Mouse (Mus musculus) layer of hippocampus, adult 9-11 months (tissue): ENCODE results near the gene Baat.
"Not testable (repeated sequence)": the region's sequence is repeated elsewhere in the genome, so short reads cannot be mapped to it uniquely, and the experiment has no call there.

Experiments used
- DNase-seq: peaks from one replicate; pipeline ENCODE4 v3.0.0; 2022

The Baat gene

DNA sequence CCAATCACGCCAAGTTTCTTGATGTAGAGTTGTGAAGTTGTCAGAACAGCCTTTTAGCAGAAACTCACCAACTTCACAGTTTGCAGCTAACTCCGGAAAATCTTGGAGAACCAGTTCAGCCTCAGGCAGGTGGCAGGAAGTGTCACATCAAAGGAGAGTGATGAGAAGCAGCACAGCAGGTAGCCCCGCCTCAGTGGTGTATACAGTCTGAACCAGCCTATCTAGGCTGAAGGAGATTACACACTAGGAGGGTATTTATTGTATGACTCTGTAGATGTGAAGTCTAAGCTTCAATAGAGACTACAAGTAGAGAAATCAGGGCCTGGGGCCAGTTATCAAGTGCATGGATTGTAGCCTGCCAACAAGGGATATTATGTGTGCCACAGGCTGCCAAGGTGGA, 25.5 kb downstream of the Baat start:
- DNase-seq = no peak

GRCm38 (mm10) chr4:49480104-49480760, 26.1 kb downstream of the Baat start:
- no peak for DNase-seq

DNA sequence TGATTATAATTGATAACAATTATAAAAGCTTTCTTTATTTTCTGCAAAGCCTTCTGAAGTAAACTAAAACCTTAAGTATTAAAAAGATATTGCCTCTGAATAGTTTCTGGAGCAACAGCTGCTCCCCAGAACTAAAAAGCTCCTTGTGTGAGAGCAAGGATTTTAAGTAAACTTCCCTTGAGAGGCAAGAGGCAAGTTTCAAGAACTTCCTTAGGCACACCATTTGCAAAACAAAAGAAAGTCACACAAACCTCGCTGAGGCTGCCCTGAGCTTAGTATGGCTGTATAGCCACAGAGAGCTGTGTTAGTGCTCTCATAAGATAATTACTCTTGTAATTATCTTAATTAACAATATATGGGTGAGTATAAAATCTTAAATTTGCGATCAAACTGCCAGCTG, 27.3 kb downstream of the Baat start:
- not testable (repeated sequence) for DNase-seq

- DNase-seq = no peak
Observed at GRCm38 (mm10) chr4:49478118-49478877, 28.1 kb downstream of the Baat start.

- no peak for DNase-seq
Observed at GRCm38 (mm10) chr4:49474583-49474982, 31.8 kb downstream of the Baat start.

GRCm38 (mm10) chr4:49473435-49474100, 32.8 kb downstream of the Baat start, which contains the start of gene Acnat1:
Gene Acnat1 (minus strand): TSS chr4:49473912.
- DNase-seq = no peak

GRCm38 (mm10) chr4:49469435-49470151, 36.8 kb downstream of the Baat start:
- DNase-seq = no peak

DNA sequence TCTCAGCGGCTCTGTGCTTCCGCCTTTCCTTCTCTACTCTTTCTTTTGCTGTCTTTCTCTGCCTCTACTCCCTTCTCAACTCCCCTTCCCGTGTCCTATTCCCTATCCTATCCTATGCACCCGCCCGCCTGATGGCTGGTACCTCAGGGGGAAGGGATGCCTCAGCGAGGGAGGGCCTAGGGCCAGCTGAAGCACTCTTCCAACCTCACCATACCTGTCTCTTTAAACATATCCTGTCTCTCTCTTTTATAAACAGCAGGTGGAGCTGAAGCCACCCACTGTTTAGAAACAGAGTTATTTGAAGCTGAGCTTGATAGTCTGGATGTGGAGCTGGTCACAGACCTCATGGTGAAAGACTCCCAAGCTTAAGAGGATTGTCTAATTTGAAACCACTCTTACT, 39.0 kb downstream of the Baat start:
- no peak for DNase-seq

DNA sequence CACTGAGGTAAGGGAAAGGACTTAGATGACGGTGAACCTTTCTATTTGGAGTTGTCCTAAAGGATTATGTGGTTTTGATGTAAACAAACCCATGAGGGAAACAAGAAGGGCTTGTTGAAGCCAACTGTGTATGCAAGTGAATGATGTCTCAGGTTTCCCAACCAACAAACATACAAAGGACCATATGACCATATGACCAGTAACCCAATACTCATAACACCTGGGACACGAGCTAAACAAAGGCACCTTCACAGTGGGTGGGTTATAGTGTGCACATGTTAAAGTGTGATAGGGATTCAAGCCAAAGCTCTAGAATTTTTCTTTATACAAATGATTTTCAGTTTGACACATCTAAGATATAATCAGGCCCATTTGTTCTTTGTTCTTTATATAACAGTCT, 50.2 kb downstream of the Baat start:
- DNase-seq = no peak

DNA sequence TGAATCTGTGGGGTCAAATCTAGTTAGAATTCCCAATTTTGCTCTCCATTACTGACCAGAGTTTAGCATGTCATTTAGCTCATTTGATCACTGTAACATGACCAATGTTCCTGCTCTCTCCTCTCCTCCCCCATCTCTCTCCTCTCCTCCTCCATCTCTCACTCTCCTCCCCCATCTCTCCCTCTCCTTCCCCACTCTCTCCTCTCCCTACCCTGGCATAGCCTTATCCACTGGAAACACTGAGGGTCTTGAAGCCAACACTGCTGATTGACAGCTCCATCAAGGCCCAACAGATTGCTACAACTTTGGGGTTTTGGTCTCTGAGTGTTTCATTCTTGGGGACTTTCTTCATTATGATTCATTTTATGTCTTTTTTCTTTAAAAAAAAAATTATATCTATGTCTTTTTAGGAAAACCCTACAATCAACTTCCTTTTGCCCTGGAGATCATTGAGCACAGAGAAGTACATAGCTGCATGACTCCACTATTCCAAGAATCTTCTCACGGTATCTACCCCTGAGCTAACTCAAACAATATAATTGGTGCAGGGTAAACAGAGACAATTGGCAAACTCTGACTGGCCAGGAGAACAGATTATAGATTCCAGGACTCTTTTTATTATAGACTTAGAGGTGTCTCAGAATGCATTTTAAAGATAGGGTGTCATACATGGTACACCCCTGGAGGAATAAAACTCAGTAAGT, 54.4 kb downstream of the Baat start:
- no peak for DNase-seq

- DNase-seq = not testable (repeated sequence)
Observed at GRCm38 (mm10) chr4:49451133-49451847, 55.1 kb downstream of the Baat start.
